Mouse (Mus musculus): ENCODE measurements around the gene Pard3b. TPM values are rescaled to one million over a fixed set of nuclear protein-coding genes. Genes with fewer than 3 reads are reported as not detected.
A peak's percentile ranks its signal among the peaks of the same experiment; 100 is the strongest.

Pard3b gene
- polyA plus RNA-seq, 1 experiment from 2014 or later = 6.7 TPM

DNA sequence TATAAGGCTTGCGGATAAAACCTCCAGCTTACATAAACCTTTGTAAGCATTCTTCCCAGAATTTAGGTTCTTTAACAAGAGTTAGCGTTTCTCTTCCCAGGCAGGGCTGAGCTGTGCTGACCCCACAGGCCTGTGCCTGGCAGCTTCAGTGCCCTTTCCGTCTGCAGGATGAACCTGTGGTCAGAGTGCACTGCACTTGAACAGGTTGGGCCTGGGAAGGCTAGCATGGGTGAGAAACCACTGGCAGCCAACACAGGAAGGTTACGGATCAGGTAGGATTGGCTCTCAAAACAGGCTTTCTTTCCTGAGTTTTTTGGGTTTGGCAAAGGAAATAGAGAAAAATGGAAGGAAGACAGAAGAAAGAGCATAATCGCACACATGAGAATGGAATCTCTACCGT lies 790.1 kb downstream of the Pard3b start:
- no peak overlapping the region for H3K4me3 ChIP-seq
- H3K9ac ChIP-seq = no peak overlapping the region
- 0 out of 2 replicates have a peak, but pooled peaks cover 5% of the 10 kb centered on the region for H3K4me1 ChIP-seq
- no peak for ATAC-seq (replicated peaks)
- H3K27ac ChIP-seq = no peak overlapping the region
- H3K27me3 ChIP-seq (replicated peaks) = no peaks in the 10 kb centered on the region
- 72% methylated on average over 6 of the region's 6 CpGs for WGBS
- no peaks in the 10 kb centered on the region for H3K9me3 ChIP-seq
- no peaks in the 10 kb centered on the region for H3K36me3 ChIP-seq (replicated peaks)
- H3K4me2 ChIP-seq = no peak overlapping the region

DNA sequence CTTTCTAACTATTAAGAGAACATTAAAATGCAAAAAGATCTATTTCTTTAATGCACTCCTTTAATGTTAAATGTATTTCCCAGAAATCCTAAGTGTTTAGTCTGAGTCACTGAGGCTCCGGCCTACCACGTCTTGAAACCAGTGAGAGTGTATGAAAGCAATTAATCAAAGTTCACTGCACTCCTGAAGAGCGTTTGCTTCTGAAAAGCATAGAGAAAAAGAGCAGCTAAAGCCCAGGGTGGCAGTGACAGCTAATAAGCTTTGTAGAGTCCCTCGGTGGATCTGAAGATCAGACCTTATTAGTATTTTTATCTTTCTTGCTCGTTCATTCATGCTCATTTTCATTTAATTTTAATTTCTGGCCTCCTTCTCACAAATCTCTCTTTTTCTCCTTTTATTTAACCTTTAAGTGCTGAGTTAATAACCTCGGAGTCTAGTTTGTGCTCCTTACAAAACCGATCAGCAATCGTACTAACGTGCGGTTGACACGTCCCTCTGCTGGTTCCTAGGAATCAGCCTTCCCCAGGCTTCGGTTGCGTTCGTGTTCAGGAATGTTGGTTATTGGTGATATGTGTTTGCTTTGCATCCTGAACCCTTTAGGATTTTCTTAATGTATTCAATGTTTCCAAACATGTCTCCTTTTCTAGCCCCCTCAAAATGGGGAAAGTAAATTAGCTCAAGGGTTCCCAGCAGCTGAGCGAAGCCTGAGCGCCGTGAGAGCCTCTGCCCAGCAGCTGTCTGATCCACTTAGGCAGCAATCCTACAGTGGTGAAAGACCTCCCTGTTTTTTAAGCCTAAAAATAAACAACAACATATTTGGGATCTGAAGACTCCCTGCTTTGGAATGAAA lies 790.9 kb downstream of the Pard3b start:
- Histone ChIP-seq H3K4me3 (no peak overlapping the region), H3K27ac (no peak overlapping the region), H3K4me1 (0 out of 2 replicates have a peak, but pooled peaks cover 5% of the 10 kb centered on the region), H3K27me3 (replicated peaks) (no peaks in the 10 kb centered on the region), H3K36me3 (replicated peaks) (no peaks in the 10 kb centered on the region), H3K9ac (no peak overlapping the region), H3K4me2 (0 out of 2 replicates have a peak overlapping the region, but pooled peaks have one; percentile 0), H3K9me3 (no peaks in the 10 kb centered on the region)
- no peak for ATAC-seq (replicated peaks)
- WGBS = 38% methylated on average over 17 of the region's 17 CpGs

DNA sequence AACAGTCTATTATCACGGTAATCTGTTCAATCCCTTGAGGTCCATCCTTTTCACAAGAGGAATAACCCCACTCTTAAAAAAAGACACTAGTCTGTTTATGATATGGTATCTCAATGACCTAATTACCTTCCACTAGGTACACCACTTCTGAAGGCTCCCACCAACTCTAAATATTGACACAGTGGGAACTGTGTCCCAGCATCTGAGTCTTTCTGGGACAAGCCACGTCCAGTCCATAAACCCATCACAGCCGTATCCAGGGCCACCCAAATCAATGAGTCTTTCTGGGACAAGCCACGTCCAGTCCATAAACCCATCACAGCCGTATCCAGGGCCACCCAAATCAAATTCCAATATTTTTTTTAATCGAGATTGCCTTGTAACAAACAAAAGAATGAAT lies 792.4 kb downstream of the Pard3b start:
- no peak overlapping the region for H3K27ac ChIP-seq
- H3K4me2 ChIP-seq = no peak overlapping the region
- no peak for ATAC-seq (replicated peaks)
- H3K27me3 ChIP-seq (replicated peaks) = no peaks in the 10 kb centered on the region
- H3K4me1 ChIP-seq = peaks cover 5% of the 10 kb centered on the region; the same call in 1 of the 2 replicates
- H3K4me3 ChIP-seq = no peak overlapping the region
- no peaks in the 10 kb centered on the region for H3K36me3 ChIP-seq (replicated peaks)
- H3K9me3 ChIP-seq = no peaks in the 10 kb centered on the region
- 69% methylated on average over 6 of the region's 6 CpGs for WGBS
- no peak overlapping the region for H3K9ac ChIP-seq

DNA sequence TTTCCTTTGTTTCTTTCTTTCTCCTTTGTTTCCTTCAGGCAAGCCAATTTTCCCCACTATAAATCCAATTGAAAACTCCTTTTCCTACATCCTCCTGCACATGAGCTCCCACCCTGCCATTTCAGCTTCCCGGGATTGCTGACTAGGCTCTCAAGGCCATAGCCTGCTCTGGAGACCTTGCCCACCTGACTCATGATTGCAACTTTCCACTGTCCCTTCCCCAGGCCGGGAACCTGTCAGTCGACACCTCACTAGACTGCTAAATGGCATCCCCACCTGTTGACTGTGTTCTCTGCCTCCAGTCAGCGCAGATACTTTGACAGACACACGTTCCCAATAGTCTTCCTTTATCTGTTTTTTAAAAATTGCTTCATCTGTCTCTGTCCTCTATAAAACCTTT lies 795.3 kb downstream of the Pard3b start:
- WGBS = 83% methylated on average over 5 of the region's 5 CpGs
- ATAC-seq (replicated peaks) = no peak

DNA sequence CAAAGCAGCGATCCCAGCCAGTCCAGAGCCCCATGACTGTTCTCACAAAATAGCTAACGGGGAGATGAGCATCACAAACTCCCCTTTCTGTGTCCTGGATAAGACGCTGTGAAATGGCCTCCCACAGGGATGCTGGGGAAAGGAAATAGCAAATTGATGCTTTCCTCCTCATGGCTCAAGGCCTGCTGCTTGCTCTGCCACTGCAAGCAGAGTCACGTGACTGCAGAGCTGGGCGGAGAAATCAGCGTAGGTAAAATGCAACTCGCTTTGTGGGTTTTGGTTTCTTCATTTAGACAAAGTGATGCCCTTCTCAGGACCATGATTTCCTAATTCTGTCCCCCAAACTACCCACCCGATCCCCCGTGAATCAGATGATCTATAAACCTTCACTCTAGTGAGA lies 797.2 kb downstream of the Pard3b start:
- no peak for ATAC-seq (replicated peaks)
- H3K4me1 ChIP-seq = no peaks in the 10 kb centered on the region; the same call in 1 of the 2 replicates
- no peaks in the 10 kb centered on the region for H3K9me3 ChIP-seq
- no peaks in the 10 kb centered on the region for H3K36me3 ChIP-seq (replicated peaks)
- WGBS = 56% methylated on average over 9 of the region's 9 CpGs
- no peaks in the 10 kb centered on the region for H3K27me3 ChIP-seq (replicated peaks)
- H3K4me2 ChIP-seq = no peak overlapping the region
- no peak overlapping the region for H3K9ac ChIP-seq
- no peak overlapping the region for H3K4me3 ChIP-seq
- no peak overlapping the region for H3K27ac ChIP-seq

More for the DNA sequence above, 795.3 kb downstream of the Pard3b start:
- Histone ChIP-seq H3K4me3 (no peak overlapping the region), H3K27me3 (replicated peaks) (no peaks in the 10 kb centered on the region), H3K4me2 (no peak overlapping the region), H3K9ac (no peak overlapping the region), H3K27ac (no peak overlapping the region), H3K36me3 (replicated peaks) (no peaks in the 10 kb centered on the region), H3K4me1 (peaks cover 5% of the 10 kb centered on the region; the same call in 1 of the 2 replicates), H3K9me3 (no peaks in the 10 kb centered on the region)

DNA sequence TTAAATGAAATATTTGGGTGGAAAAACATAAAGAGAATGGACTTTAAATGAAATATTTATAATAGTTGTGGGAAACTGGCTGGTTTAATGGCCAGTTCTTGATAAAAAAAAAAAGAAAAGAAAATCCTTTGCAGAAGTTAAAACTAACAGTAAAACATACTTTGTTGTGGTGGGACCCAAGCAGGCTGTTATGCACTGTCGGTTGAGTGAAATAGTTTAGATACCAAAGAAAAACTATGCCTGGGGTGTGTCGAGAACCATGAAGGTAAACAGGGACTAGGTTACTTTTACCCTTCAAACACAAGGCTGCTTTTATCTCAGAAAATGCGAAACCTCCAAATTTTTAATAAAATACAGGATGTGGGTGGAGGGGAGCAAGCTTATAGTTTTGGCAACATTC lies 797.7 kb downstream of the Pard3b start:
- no peak overlapping the region for H3K9ac ChIP-seq
- H3K27ac ChIP-seq = no peak overlapping the region
- ATAC-seq (replicated peaks) = no peak
- H3K27me3 ChIP-seq (replicated peaks) = no peaks in the 10 kb centered on the region
- H3K4me3 ChIP-seq = no peak overlapping the region
- no peaks in the 10 kb centered on the region for H3K36me3 ChIP-seq (replicated peaks)
- WGBS = 85% methylated on average over 3 of the region's 3 CpGs
- H3K4me1 ChIP-seq = no peaks in the 10 kb centered on the region; the same call in 1 of the 2 replicates
- no peaks in the 10 kb centered on the region for H3K9me3 ChIP-seq
- no peak overlapping the region for H3K4me2 ChIP-seq

DNA sequence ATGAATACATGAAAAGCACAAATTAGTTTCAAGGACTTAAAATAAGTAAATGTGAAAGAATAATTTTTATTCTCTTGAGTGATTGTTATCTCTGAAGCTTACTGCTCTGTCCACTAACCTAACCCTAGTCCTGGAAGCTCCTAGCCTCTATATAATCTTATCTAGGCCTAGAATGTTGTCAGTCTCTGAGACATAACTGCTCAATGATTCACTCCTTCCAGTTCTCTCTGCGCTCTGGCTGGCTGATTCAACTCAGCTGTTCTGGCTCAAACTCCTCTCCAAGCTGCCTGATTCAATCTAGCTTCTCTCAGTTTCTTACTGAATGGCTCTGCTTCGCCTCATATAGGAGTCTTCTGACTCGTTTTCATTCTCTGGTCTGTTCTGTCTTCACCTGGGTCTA lies 798.9 kb downstream of the Pard3b start:
- Histone ChIP-seq H3K27ac (no peak overlapping the region), H3K27me3 (replicated peaks) (no peaks in the 10 kb centered on the region), H3K9me3 (no peaks in the 10 kb centered on the region), H3K9ac (no peak overlapping the region), H3K4me1 (no peaks in the 10 kb centered on the region; the same call in 1 of the 2 replicates), H3K4me3 (no peak overlapping the region), H3K36me3 (replicated peaks) (no peaks in the 10 kb centered on the region), H3K4me2 (no peak overlapping the region)
- WGBS = 87% methylated on average over 3 of the region's 3 CpGs
- no peak for ATAC-seq (replicated peaks)

DNA sequence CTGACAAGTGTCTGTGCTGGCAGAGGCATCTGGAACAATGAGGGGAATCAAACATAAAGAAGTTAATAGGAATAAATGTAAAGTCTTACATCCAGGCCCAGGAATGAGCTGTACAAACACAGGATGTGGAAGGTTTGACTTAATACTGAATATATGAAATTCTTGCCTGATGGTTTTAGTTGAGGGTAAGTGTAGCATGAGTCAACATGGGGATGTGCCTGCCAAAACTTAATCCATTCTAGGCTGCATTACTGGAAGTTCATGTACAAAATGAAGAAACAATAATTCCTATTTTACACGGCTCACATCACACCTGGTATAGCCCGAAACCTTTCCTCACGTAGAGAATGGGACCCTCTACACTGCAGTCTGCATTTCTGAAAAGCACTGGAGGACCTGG lies 805.8 kb downstream of the Pard3b start:
- H3K36me3 ChIP-seq (replicated peaks) = no peaks in the 10 kb centered on the region
- H3K4me2 ChIP-seq = no peak overlapping the region
- no peak for ATAC-seq (replicated peaks)
- H3K4me1 ChIP-seq = no peaks in the 10 kb centered on the region
- H3K27ac ChIP-seq = no peak overlapping the region
- H3K27me3 ChIP-seq (replicated peaks) = no peaks in the 10 kb centered on the region
- H3K9me3 ChIP-seq = no peaks in the 10 kb centered on the region
- no peak overlapping the region for H3K9ac ChIP-seq
- H3K4me3 ChIP-seq = no peak overlapping the region
- WGBS = 94% methylated on average over 3 of the region's 3 CpGs

DNA sequence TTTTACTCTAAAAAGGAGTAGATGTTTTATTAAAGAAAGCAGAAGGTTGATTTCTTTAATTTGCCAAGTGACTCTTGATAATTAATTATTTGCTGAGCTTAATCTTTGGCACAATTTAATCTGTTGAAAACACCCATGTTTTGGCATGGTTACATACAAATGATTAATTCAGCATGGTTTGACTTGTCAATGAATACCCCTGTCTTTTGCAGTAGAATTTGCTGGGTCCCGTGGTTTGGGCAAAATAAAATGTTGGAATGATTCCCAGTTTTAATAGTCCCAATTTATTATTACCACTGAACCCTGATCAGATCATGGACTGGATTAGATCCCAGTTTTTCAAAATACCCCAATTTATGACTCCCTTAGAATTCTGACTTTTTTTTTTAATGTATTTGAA lies 808.2 kb downstream of the Pard3b start:
- H3K9ac ChIP-seq = no peak overlapping the region
- no peak overlapping the region for H3K27ac ChIP-seq
- no peak overlapping the region for H3K4me2 ChIP-seq
- 71% methylated on average over 1 of the region's 1 CpGs for WGBS
- H3K4me1 ChIP-seq = no peaks in the 10 kb centered on the region
- H3K4me3 ChIP-seq = no peak overlapping the region
- H3K9me3 ChIP-seq = no peaks in the 10 kb centered on the region
- no peaks in the 10 kb centered on the region for H3K36me3 ChIP-seq (replicated peaks)
- no peaks in the 10 kb centered on the region for H3K27me3 ChIP-seq (replicated peaks)
- ATAC-seq (replicated peaks) = no peak

DNA sequence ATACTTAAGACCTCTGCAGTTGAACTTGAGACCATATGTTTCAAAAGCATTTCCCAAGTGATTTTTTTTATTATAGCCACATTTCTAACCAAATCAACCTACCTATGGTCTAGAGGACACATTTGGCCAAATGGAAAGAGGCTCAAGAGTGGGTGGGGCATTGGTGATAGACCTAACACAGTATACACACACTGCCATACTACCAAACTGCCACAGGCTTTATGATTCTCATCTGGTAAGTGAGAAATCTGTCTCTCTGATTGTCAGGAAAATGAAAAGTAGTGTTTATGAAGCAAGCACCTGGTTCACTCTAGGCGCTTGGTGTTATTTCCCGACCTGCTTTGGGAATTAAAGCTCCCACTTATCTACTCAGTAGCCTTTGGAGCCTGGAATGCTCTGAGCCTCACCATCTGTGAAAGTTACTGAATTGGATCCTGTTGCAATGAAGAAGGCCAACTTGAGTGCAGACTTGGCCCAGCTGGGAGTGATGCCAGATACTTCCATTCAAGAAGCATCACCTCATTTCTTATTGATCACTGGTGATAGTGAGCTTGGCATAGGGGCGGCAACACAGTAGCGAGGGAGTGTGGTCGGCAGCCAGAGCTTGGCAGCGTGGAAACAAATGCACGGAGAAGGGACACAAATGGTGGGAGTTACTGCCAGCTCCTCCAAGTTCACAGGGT lies 810.7 kb downstream of the Pard3b start:
- no peak overlapping the region for H3K9ac ChIP-seq
- H3K36me3 ChIP-seq (replicated peaks) = no peaks in the 10 kb centered on the region
- no peaks in the 10 kb centered on the region for H3K9me3 ChIP-seq
- ATAC-seq (replicated peaks) = no peak
- H3K27me3 ChIP-seq (replicated peaks) = no peaks in the 10 kb centered on the region
- no peak overlapping the region for H3K4me2 ChIP-seq
- no peaks in the 10 kb centered on the region for H3K4me1 ChIP-seq
- no peak overlapping the region for H3K27ac ChIP-seq
- no peak overlapping the region for H3K4me3 ChIP-seq
- 91% methylated on average over 7 of the region's 7 CpGs for WGBS

DNA sequence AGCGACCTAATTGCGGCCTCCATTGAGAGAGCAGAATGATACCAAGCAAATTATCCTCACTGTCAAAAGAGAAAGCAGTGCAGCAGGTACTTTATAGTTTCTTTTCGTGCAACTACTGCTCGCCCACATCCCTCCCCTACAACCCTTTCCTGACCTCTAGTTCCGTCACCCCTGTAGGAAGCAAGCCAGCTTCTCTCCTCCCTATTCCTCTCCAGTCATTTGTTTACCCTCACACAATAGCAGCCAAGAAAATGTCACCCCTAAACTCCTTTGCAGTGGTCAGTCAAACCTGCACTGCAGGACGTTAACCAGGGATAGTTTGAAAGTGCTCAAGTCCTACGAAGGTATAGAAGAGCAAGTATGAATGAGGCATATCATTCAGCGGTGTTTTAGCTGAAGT lies 826.9 kb downstream of the Pard3b start:
- ATAC-seq (replicated peaks) = no peak
- Histone ChIP-seq H3K36me3 (replicated peaks) (no peaks in the 10 kb centered on the region), H3K4me3 (no peak overlapping the region), H3K9ac (no peak overlapping the region), H3K9me3 (no peaks in the 10 kb centered on the region), H3K4me2 (no peak overlapping the region), H3K27ac (no peak overlapping the region), H3K27me3 (replicated peaks) (no peaks in the 10 kb centered on the region), H3K4me1 (no peaks in the 10 kb centered on the region)
- 67% methylated on average over 8 of the region's 8 CpGs for WGBS

DNA sequence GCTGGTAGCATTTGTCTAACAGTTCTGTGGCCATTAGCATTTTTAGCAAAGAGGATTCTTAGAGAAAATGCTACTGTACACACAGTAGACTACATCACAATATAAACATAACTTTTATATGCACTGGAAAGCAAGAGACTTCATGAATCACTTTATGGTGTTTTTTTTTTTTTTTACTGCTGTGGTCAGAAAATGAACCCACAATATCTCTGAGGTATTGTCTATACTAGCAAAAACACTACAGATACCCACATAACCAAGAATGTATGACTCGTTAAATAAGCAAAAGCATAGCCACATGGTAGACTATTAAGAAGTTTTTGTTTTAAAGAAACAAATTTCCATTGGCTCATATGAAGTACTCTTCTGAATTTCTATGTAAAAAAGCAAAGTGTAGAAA lies 827.9 kb downstream of the Pard3b start:
- no peak for ATAC-seq (replicated peaks)
- no peak overlapping the region for H3K9ac ChIP-seq
- H3K27ac ChIP-seq = no peak overlapping the region
- no peak overlapping the region for H3K4me2 ChIP-seq
- H3K27me3 ChIP-seq (replicated peaks) = no peaks in the 10 kb centered on the region
- H3K9me3 ChIP-seq = no peaks in the 10 kb centered on the region
- H3K36me3 ChIP-seq (replicated peaks) = no peaks in the 10 kb centered on the region
- H3K4me3 ChIP-seq = no peak overlapping the region
- H3K4me1 ChIP-seq = no peaks in the 10 kb centered on the region
- WGBS = 93% methylated on average over 1 of the region's 1 CpGs

Data from midbrain, embryonic 15.5 days (tissue).